Mouse (Mus musculus) C2C12 (cell line): Measurements from ENCODE around the gene Glb1. TPM values are rescaled to one million over a fixed set of nuclear protein-coding genes. Genes with fewer than 3 reads are reported as not detected.

Experiments
- H3K27me3 ChIP-seq: one replicate; pipeline ENCODE4 v1.6.1; 2011; ENCODE audit not compliant: control insufficient read depth, insufficient read depth, insufficient read length
- H3K36me3 ChIP-seq: one replicate; pipeline ENCODE4 v1.6.1; 2011; ENCODE audit not compliant: control insufficient read depth, insufficient read depth
- H3K4me3 ChIP-seq: one replicate; pipeline ENCODE4 v1.5.1; 2011; ENCODE audit warnings: mild to moderate bottlenecking, control low read depth; ENCODE audit not compliant: poor library complexity, insufficient read depth, severe bottlenecking
- H3K79me2 ChIP-seq: one replicate; pipeline ENCODE4 v1.6.1; 2011; ENCODE audit not compliant: control insufficient read depth, insufficient read depth
- H3K79me3 ChIP-seq: one replicate; pipeline ENCODE4 v1.6.1; 2011; ENCODE audit warnings: low read depth, control low read depth
- H3ac ChIP-seq: one replicate; pipeline ENCODE3; 2011; ENCODE audit warnings: low read depth; ENCODE audit not compliant: control insufficient read depth, insufficient read length
- CEBPB ChIP-seq: IDR thresholded peaks from one replicate; pipeline ENCODE4 v1.6.1; 2011; ENCODE audit warnings: low read depth, mild to moderate bottlenecking, control low read depth, moderate library complexity
- CTCF ChIP-seq: IDR thresholded peaks from one replicate; pipeline ENCODE4 v1.5.1; 2011; ENCODE audit not compliant: control insufficient read depth, insufficient read depth, insufficient read length
- FOSL1 ChIP-seq: IDR thresholded peaks from one replicate; pipeline ENCODE4 v1.8.0; 2011; ENCODE audit warnings: mild to moderate bottlenecking, low read length; ENCODE audit not compliant: poor library complexity, insufficient read depth, severe bottlenecking
- MAX ChIP-seq: IDR thresholded peaks from one replicate; pipeline ENCODE4 v1.6.1; 2011; ENCODE audit warnings: mild to moderate bottlenecking, control low read depth
- MYOD1 ChIP-seq: IDR thresholded peaks from one replicate; pipeline ENCODE4 v1.6.1; 2011; ENCODE audit warnings: low read depth; ENCODE audit not compliant: control insufficient read depth, insufficient read length
- MYOG ChIP-seq: IDR thresholded peaks from one replicate; pipeline ENCODE4 v1.6.1; 2011; ENCODE audit not compliant: control insufficient read depth, insufficient read length; ENCODE audit errors: extremely low read depth
- USF1 ChIP-seq: IDR thresholded peaks from one replicate; pipeline ENCODE4 v1.6.1; 2011; ENCODE audit warnings: low read depth, mild to moderate bottlenecking, control low read depth, moderate library complexity
- polyA plus RNA-seq: library from polyadenylated mRNA; unstranded; fragments of >200 nt; fragmentation: generic; extraction: Trizol; gene quantifications from one replicate; pipeline ENCODE4 v1.2.1, GENCODE M21; 2012; ENCODE audit warnings: missing spikeins

Gene Glb1
- polyA plus RNA-seq, 1 experiment, result 21.1 TPM

GRCm38 (mm10) chr9:114496469-114496868 is 95.6 kb downstream of the Glb1 start:
- H3K36me3 ChIP-seq, result no peaks in the 10 kb centered on the region
- no peaks in the 10 kb centered on the region for H3K79me3 ChIP-seq
- H3K4me3 ChIP-seq, result no peak overlapping the region
- H3K27me3 ChIP-seq, result no peaks in the 10 kb centered on the region
- no peak for TF ChIP-seq MYOD1
- no peak for TF ChIP-seq CTCF
- no peak for TF ChIP-seq USF1
- no peak for TF ChIP-seq CEBPB
- TF ChIP-seq MAX, result no peak
- no peak for TF ChIP-seq FOSL1
- TF ChIP-seq MYOG, result no peak
- H3K79me2 ChIP-seq, result no peaks in the 10 kb centered on the region
- H3ac ChIP-seq, result no peak overlapping the region

- Histone ChIP-seq H3K79me3 (no peaks in the 10 kb centered on the region), H3K79me2 (no peaks in the 10 kb centered on the region), H3K36me3 (no peaks in the 10 kb centered on the region), H3ac (no peak overlapping the region), H3K27me3 (no peaks in the 10 kb centered on the region), H3K4me3 (no peak overlapping the region)
- TF ChIP-seq MAX, result no peak
- TF ChIP-seq MYOD1, result no peak
- peak; percentile 61 for TF ChIP-seq CTCF
Measured at GRCm38 (mm10) chr9:114498218-114498617, 97.3 kb downstream of the Glb1 start.

GRCm38 (mm10) chr9:114499783-114500515 is 99.1 kb downstream of the Glb1 start:
- no peaks in the 10 kb centered on the region for H3K36me3 ChIP-seq
- H3K79me2 ChIP-seq, result no peaks in the 10 kb centered on the region
- H3K27me3 ChIP-seq, result no peaks in the 10 kb centered on the region
- no peak overlapping the region for H3ac ChIP-seq
- no peaks in the 10 kb centered on the region for H3K79me3 ChIP-seq
- H3K4me3 ChIP-seq, result no peak overlapping the region
- no peak for TF ChIP-seq MYOG
- no peak for TF ChIP-seq CTCF
- TF ChIP-seq FOSL1, result no peak
- no peak for TF ChIP-seq USF1
- TF ChIP-seq MYOD1, result no peak
- no peak for TF ChIP-seq MAX
- no peak for TF ChIP-seq CEBPB

- H3K4me3 ChIP-seq, result no peak overlapping the region
- TF ChIP-seq MYOD1 (no peak), CEBPB (no peak)
- H3ac ChIP-seq, result no peak overlapping the region
- H3K36me3 ChIP-seq, result no peaks in the 10 kb centered on the region
- no peaks in the 10 kb centered on the region for H3K27me3 ChIP-seq
- H3K79me2 ChIP-seq, result no peaks in the 10 kb centered on the region
- no peaks in the 10 kb centered on the region for H3K79me3 ChIP-seq
Measured at GRCm38 (mm10) chr9:114501111-114501510, 100.2 kb downstream of the Glb1 start.

- no peak for TF ChIP-seq MYOG
- no peak for TF ChIP-seq FOSL1
- no peak for TF ChIP-seq CTCF
Measured at GRCm38 (mm10) chr9:114501913-114502312, 101.0 kb downstream of the Glb1 start.

GRCm38 (mm10) chr9:114502711-114503427 is 102.0 kb downstream of the Glb1 start:
- Histone ChIP-seq H3K79me3 (no peaks in the 10 kb centered on the region), H3K36me3 (no peaks in the 10 kb centered on the region), H3K4me3 (no peak overlapping the region), H3ac (no peak overlapping the region), H3K27me3 (no peaks in the 10 kb centered on the region), H3K79me2 (no peaks in the 10 kb centered on the region)
- no peak for TF ChIP-seq MYOG
- TF ChIP-seq MAX, result no peak
- no peak for TF ChIP-seq CTCF
- TF ChIP-seq MYOD1, result peak; percentile 50
- no peak for TF ChIP-seq FOSL1
- no peak for TF ChIP-seq CEBPB
- no peak for TF ChIP-seq USF1

More at GRCm38 (mm10) chr9:114501913-114502312, 101.0 kb downstream of the Glb1 start:
- no peak overlapping the region for H3K4me3 ChIP-seq
- no peaks in the 10 kb centered on the region for H3K27me3 ChIP-seq
- H3K36me3 ChIP-seq, result no peaks in the 10 kb centered on the region
- no peaks in the 10 kb centered on the region for H3K79me3 ChIP-seq
- no peak overlapping the region for H3ac ChIP-seq
- H3K79me2 ChIP-seq, result no peaks in the 10 kb centered on the region
